Mouse (Mus musculus): Measurements from ENCODE around the gene Cxxc4.

GRCm38 (mm10) chr3:134258715-134259114, 22.4 kb downstream of the Cxxc4 start:
- TF ChIP-seq CEBPB (IDR thresholded peaks at IDR 0.05; ENCODE audit: low read depth) (no peak), MYOG (IDR thresholded peaks at IDR 0.05; ENCODE audit: control insufficient read depth, extremely low read depth, insufficient read length) (no peak), CTCF (IDR thresholded peaks at IDR 0.05; ENCODE audit: control insufficient read depth, insufficient read depth, insufficient read length) (no peak), MAX (IDR thresholded peaks at IDR 0.05) (no peak), USF1 (IDR thresholded peaks at IDR 0.05; ENCODE audit: low read depth) (no peak)
